Mouse (Mus musculus): ENCODE results near the gene Kcnma1. TPM values are rescaled to one million over a fixed set of nuclear protein-coding genes. Genes with fewer than 3 reads are reported as not detected.
A peak's percentile ranks its signal among the peaks of the same experiment; 100 is the strongest.

The Kcnma1 gene
- polyA plus RNA-seq, 1 experiment = 3.0 TPM

GRCm38 (mm10) chr14:23839613-23840012, 174.7 kb downstream of the Kcnma1 start:
- H3K27me3 ChIP-seq (ENCODE audit: control insufficient read depth, insufficient read depth, low read length) = no peaks in the 10 kb centered on the region
- H3K4me3 ChIP-seq (ENCODE audit: control insufficient read depth, low read depth, low read length) = no peak overlapping the region
- TF ChIP-seq CTCF (IDR thresholded peaks at IDR 0.05; ENCODE audit: control insufficient read depth, insufficient read depth, insufficient replicate concordance, low read depth, low read length) (no peak), POLR2A (IDR thresholded peaks at IDR 0.05; ENCODE audit: control insufficient read depth, low read depth, low read length) (no peak)
- no peak overlapping the region for H3K27ac ChIP-seq (ENCODE audit: control insufficient read depth, insufficient read depth, low read depth, low read length)
- no peaks in the 10 kb centered on the region for H3K36me3 ChIP-seq (ENCODE audit: control insufficient read depth, insufficient read depth, low read length)
- peaks cover 3% of the 10 kb centered on the region; the same call in 1 of the 2 replicates for H3K4me1 ChIP-seq (ENCODE audit: control insufficient read depth, insufficient read depth, low read length)

GRCm38 (mm10) chr14:23835387-23836111, 178.7 kb downstream of the Kcnma1 start:
- no peak for TF ChIP-seq CTCF (IDR thresholded peaks at IDR 0.05; ENCODE audit: control insufficient read depth, insufficient read depth, insufficient replicate concordance, low read depth, low read length)
- no peak for TF ChIP-seq POLR2A (IDR thresholded peaks at IDR 0.05; ENCODE audit: control insufficient read depth, low read depth, low read length)
- Histone ChIP-seq H3K27ac (ENCODE audit: control insufficient read depth, insufficient read depth, low read depth, low read length) (peak overlapping the region; percentile 46), H3K27me3 (ENCODE audit: control insufficient read depth, insufficient read depth, low read length) (no peaks in the 10 kb centered on the region), H3K36me3 (ENCODE audit: control insufficient read depth, insufficient read depth, low read length) (no peaks in the 10 kb centered on the region), H3K4me3 (ENCODE audit: control insufficient read depth, low read depth, low read length) (no peak overlapping the region), H3K4me1 (ENCODE audit: control insufficient read depth, insufficient read depth, low read length) (peaks cover 3% of the 10 kb centered on the region; the same call in 1 of the 2 replicates)

- no peak overlapping the region for H3K27ac ChIP-seq (ENCODE audit: control insufficient read depth, insufficient read depth, low read depth, low read length)
- H3K4me3 ChIP-seq (ENCODE audit: control insufficient read depth, low read depth, low read length) = no peak overlapping the region
- H3K36me3 ChIP-seq (ENCODE audit: control insufficient read depth, insufficient read depth, low read length) = no peaks in the 10 kb centered on the region
- no peaks in the 10 kb centered on the region for H3K27me3 ChIP-seq (ENCODE audit: control insufficient read depth, insufficient read depth, low read length)
- TF ChIP-seq POLR2A (IDR thresholded peaks at IDR 0.05; ENCODE audit: control insufficient read depth, low read depth, low read length) = no peak
- no peak for TF ChIP-seq CTCF (IDR thresholded peaks at IDR 0.05; ENCODE audit: control insufficient read depth, insufficient read depth, insufficient replicate concordance, low read depth, low read length)
- H3K4me1 ChIP-seq (ENCODE audit: control insufficient read depth, insufficient read depth, low read length) = peaks cover 3% of the 10 kb centered on the region; the same call in 1 of the 2 replicates
These were observed 183.0 kb downstream of the Kcnma1 start for GRCm38 (mm10) chr14:23831284-23831683.

- TF ChIP-seq CTCF (IDR thresholded peaks at IDR 0.05; ENCODE audit: control insufficient read depth, insufficient read depth, insufficient replicate concordance, low read depth, low read length) = no peak
- no peak for TF ChIP-seq POLR2A (IDR thresholded peaks at IDR 0.05; ENCODE audit: control insufficient read depth, low read depth, low read length)
- no peaks in the 10 kb centered on the region for H3K36me3 ChIP-seq (ENCODE audit: control insufficient read depth, insufficient read depth, low read length)
- no peaks in the 10 kb centered on the region for H3K4me1 ChIP-seq (ENCODE audit: control insufficient read depth, insufficient read depth, low read length)
- H3K27me3 ChIP-seq (ENCODE audit: control insufficient read depth, insufficient read depth, low read length) = no peaks in the 10 kb centered on the region
- H3K4me3 ChIP-seq (ENCODE audit: control insufficient read depth, low read depth, low read length) = no peak overlapping the region
- H3K27ac ChIP-seq (ENCODE audit: control insufficient read depth, insufficient read depth, low read depth, low read length) = no peak overlapping the region
These were observed 184.0 kb downstream of the Kcnma1 start for GRCm38 (mm10) chr14:23830316-23830715.

GRCm38 (mm10) chr14:23828711-23829320, 185.5 kb downstream of the Kcnma1 start:
- Histone ChIP-seq H3K27ac (ENCODE audit: control insufficient read depth, insufficient read depth, low read depth, low read length) (no peak overlapping the region), H3K36me3 (ENCODE audit: control insufficient read depth, insufficient read depth, low read length) (no peaks in the 10 kb centered on the region), H3K4me1 (ENCODE audit: control insufficient read depth, insufficient read depth, low read length) (no peaks in the 10 kb centered on the region), H3K27me3 (ENCODE audit: control insufficient read depth, insufficient read depth, low read length) (no peaks in the 10 kb centered on the region), H3K4me3 (ENCODE audit: control insufficient read depth, low read depth, low read length) (no peak overlapping the region)
- no peak for TF ChIP-seq POLR2A (IDR thresholded peaks at IDR 0.05; ENCODE audit: control insufficient read depth, low read depth, low read length)
- no peak for TF ChIP-seq CTCF (IDR thresholded peaks at IDR 0.05; ENCODE audit: control insufficient read depth, insufficient read depth, insufficient replicate concordance, low read depth, low read length)

- H3K36me3 ChIP-seq (ENCODE audit: control insufficient read depth, insufficient read depth, low read length) = no peaks in the 10 kb centered on the region
These were observed 189.4 kb downstream of the Kcnma1 start for GRCm38 (mm10) chr14:23824937-23825336.

GRCm38 (mm10) chr14:23824267-23824666, 190.0 kb downstream of the Kcnma1 start:
- Histone ChIP-seq H3K4me3 (ENCODE audit: control insufficient read depth, low read depth, low read length) (no peak overlapping the region), H3K36me3 (ENCODE audit: control insufficient read depth, insufficient read depth, low read length) (no peaks in the 10 kb centered on the region), H3K4me1 (ENCODE audit: control insufficient read depth, insufficient read depth, low read length) (no peaks in the 10 kb centered on the region), H3K27ac (ENCODE audit: control insufficient read depth, insufficient read depth, low read depth, low read length) (no peak overlapping the region), H3K27me3 (ENCODE audit: control insufficient read depth, insufficient read depth, low read length) (no peaks in the 10 kb centered on the region)
- TF ChIP-seq POLR2A (IDR thresholded peaks at IDR 0.05; ENCODE audit: control insufficient read depth, low read depth, low read length) = no peak
- TF ChIP-seq CTCF (IDR thresholded peaks at IDR 0.05; ENCODE audit: control insufficient read depth, insufficient read depth, insufficient replicate concordance, low read depth, low read length) = no peak

More at GRCm38 (mm10) chr14:23824937-23825336, 189.4 kb downstream of the Kcnma1 start:
- Histone ChIP-seq H3K4me1 (ENCODE audit: control insufficient read depth, insufficient read depth, low read length) (no peaks in the 10 kb centered on the region), H3K4me3 (ENCODE audit: control insufficient read depth, low read depth, low read length) (no peak overlapping the region), H3K27me3 (ENCODE audit: control insufficient read depth, insufficient read depth, low read length) (no peaks in the 10 kb centered on the region), H3K27ac (ENCODE audit: control insufficient read depth, insufficient read depth, low read depth, low read length) (no peak overlapping the region)
- TF ChIP-seq POLR2A (IDR thresholded peaks at IDR 0.05; ENCODE audit: control insufficient read depth, low read depth, low read length) (no peak), CTCF (IDR thresholded peaks at IDR 0.05; ENCODE audit: control insufficient read depth, insufficient read depth, insufficient replicate concordance, low read depth, low read length) (no peak)

Measured in testis, adult 2 months (tissue).